Mouse (Mus musculus) heart, embryonic 14.5 days (tissue): ENCODE data around the gene Krt6a. TPM values are rescaled to one million over a fixed set of nuclear protein-coding genes. Genes with fewer than 3 reads are reported as not detected.

Experiments used
- microRNA-seq: library from miRNA; unstranded; fragments of <30 nt; microRNA quantifications from one replicate; pipeline ENCODE4, GENCODE M21; 2016
- polyA plus RNA-seq: library from polyadenylated mRNA; unstranded; fragments of >200 nt; fragmentation: Nextera tagmentation; extraction: Ambion mirVana; gene quantifications from 2 replicates; pipeline ENCODE4 v1.2.1, GENCODE M21; 2014

Gene Krt6a
- polyA plus RNA-seq, 1 experiment from 2014 or later: not detected

Small RNA genes within 50 kb of the gene (microRNA-seq; reads per million reads assigned to microRNA genes)
- gene Gm44323 (not detected), gene Gm44342 (not detected), gene Gm44383 (not detected), gene Gm44479 (not detected)

Other genes starting within 250 kb of the Krt6a start
- gene Krt88, start 246.6 kb downstream of the Krt6a start, polyA plus RNA-seq: not detected in 2 replicates
- gene Krt81, start 230.6 kb downstream of the Krt6a start, polyA plus RNA-seq: not detected in 2 replicates
- not detected in 2 replicates for gene Krt86, start 220.8 kb downstream of the Krt6a start, polyA plus RNA-seq
- gene Krt83, start 202.8 kb downstream of the Krt6a start, polyA plus RNA-seq: not detected in 2 replicates
- gene Gm49425, start 177.0 kb downstream of the Krt6a start, polyA plus RNA-seq: not detected in 2 replicates
- not detected in 2 replicates for gene Krt84, start 161.5 kb downstream of the Krt6a start, polyA plus RNA-seq
- gene Krt82, start 143.6 kb downstream of the Krt6a start, polyA plus RNA-seq: not detected in 2 replicates
- not detected in 2 replicates for gene Krt90, start 131.4 kb downstream of the Krt6a start, polyA plus RNA-seq
- 0.05 TPM in 1 of 2 replicates, not detected in the other for gene Krt75, start 120.4 kb downstream of the Krt6a start, polyA plus RNA-seq
- not detected in 2 replicates for gene Gm5414, start 66.1 kb downstream of the Krt6a start, polyA plus RNA-seq
- not detected in 2 replicates for gene Gm5478, start 46.9 kb downstream of the Krt6a start, polyA plus RNA-seq
- not detected in 2 replicates for gene Krt6b, start 14.0 kb downstream of the Krt6a start, polyA plus RNA-seq
- not detected in 2 replicates for gene Krt5, start 18.6 kb upstream of the Krt6a start, polyA plus RNA-seq
- gene Krt71, start 48.8 kb upstream of the Krt6a start, polyA plus RNA-seq: not detected in 2 replicates
- not detected in 2 replicates for gene Krt72, start 92.2 kb upstream of the Krt6a start, polyA plus RNA-seq
- not detected in 2 replicates for gene Krt73, start 108.0 kb upstream of the Krt6a start, polyA plus RNA-seq
- gene Krt2, start 123.9 kb upstream of the Krt6a start, polyA plus RNA-seq: not detected in 2 replicates
- gene Krt1, start 156.5 kb upstream of the Krt6a start, polyA plus RNA-seq: 0.31 and 0.55 TPM in 2 replicates
- gene Krt77, start 175.4 kb upstream of the Krt6a start, polyA plus RNA-seq: not detected in 2 replicates
- gene Krt76, start 198.6 kb upstream of the Krt6a start, polyA plus RNA-seq: not detected in 2 replicates
- gene Krt4, start 230.4 kb upstream of the Krt6a start, polyA plus RNA-seq: 0.42 TPM in 1 of 2 replicates, not detected in the other
- gene Krt79, start 246.0 kb upstream of the Krt6a start, polyA plus RNA-seq: 0.51 and 0.63 TPM in 2 replicates